Mouse (Mus musculus): ENCODE measurements around the gene Mid1. TPM values are rescaled to one million over a fixed set of nuclear protein-coding genes. Genes with fewer than 3 reads are reported as not detected.
"Not testable (repeated sequence)": the region's sequence is repeated elsewhere in the genome, so short reads cannot be mapped to it uniquely, and the experiment has no call there.

Gene Mid1
- polyA plus RNA-seq, 1 experiment from 2014 or later = 12.0 TPM

DNA sequence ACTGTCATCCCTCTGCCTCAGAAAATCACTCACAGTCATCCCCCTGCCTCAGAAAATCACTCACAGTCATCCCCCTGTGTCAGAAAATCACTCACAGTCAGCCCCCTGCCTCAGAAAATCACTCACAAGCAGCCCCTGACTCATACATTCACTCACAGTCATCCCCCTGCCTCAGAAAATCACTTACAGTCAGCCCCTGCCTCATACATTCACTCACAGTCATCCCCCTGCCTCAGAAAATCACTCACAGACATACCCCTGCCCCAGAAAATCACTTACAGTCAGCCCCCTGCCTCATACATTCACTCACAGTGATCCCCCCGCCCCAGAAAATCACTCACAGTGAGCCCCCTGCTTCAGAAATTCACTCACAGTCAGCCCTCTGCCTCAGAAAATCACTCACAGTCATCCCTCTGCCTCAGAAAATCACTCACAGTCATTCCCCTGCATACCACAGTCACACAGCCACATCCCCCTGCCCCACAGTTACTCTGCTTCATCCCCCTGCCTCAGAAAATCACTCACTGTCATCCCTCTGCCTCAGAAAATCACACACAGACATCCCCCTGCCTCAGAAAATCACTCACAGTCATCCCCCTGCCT lies 320.8 kb downstream of the Mid1 start:
- not testable (repeated sequence) for H3K4me3 ChIP-seq; H3K4me1 ChIP-seq; H3K36me3 ChIP-seq; DNase-seq (ENCODE audit: low spot score); H3K27me3 ChIP-seq (ENCODE audit: insufficient read depth, poor library complexity, severe bottlenecking); H3K27ac ChIP-seq
- H3K9me3 ChIP-seq = peaks cover 51% of the 10 kb centered on the region
- 37% methylated on average over 1 of the region's 1 CpGs for WGBS

DNA sequence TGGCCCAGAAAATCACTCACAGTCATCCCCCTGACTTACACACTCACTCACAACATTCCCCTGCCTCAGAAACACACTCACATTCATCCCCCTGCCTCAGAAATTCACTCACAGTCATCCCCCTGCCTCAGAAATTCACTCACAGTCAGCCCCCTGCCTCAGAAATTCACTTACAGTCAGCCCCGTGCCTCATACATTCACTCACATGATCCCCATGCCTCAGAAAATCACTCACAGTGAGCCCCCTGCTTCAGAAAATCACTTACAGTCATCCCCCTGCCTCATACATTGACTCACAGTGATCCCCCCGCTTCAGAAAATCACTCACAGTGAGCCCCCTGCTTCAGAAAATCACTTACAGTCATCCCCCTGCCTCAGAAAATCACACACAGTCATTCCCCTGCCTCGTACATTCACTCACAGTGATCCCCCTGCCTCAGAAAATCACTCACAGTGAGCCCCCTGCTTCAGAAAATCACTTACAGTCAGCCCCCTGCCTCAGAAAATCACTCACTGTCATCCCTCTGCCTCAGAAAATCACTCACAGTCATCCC lies 321.8 kb downstream of the Mid1 start:
- H3K27ac ChIP-seq; H3K4me3 ChIP-seq; H3K4me1 ChIP-seq; H3K27me3 ChIP-seq (ENCODE audit: insufficient read depth, poor library complexity, severe bottlenecking): not testable (repeated sequence)
- peaks cover 54% of the 10 kb centered on the region for H3K9me3 ChIP-seq
- H3K36me3 ChIP-seq = peaks cover 13% of the 10 kb centered on the region
- WGBS = 49% methylated on average over 3 of the region's 3 CpGs
- DNase-seq (ENCODE audit: low spot score) = peak; percentile 81

DNA sequence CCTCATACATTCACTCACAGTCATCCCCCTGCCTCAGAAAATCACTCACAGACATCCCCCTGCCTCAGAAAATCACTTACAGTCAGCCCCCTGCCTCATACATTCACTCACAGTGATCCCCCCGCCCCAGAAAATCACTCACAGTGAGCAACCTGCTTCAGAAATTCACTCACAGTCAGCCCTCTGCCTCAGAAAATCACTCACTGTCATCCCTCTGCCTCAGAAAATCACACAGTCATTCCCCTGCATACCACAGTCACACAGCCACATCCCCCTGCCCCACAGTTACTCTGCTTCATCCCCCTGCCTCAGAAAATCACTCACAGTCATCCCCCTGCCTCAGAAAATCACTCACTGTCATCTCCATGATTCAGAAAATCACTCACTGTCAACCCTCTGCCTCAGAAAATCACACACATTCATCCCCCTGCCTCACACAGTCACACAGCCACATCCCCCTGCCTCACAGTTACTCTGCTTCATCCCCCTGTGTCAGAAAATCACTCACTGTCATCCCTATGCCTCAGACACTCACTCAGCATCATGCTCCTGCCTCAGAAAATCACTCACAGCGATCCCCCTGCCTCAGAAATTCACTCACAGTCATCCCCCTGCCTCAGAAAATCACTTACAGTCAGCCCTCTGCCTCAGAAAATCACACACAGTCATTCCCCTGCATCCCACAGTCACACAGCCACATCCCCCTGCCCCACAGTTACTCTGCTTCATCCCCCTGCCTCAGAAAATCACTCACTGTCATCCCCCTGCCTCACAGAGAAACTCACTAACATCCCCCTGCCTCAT lies 322.6 kb downstream of the Mid1 start:
- not testable (repeated sequence) for H3K27me3 ChIP-seq (ENCODE audit: insufficient read depth, poor library complexity, severe bottlenecking); H3K4me3 ChIP-seq; H3K27ac ChIP-seq; H3K4me1 ChIP-seq
- Histone ChIP-seq H3K36me3 (peaks cover 13% of the 10 kb centered on the region), H3K9me3 (peaks cover 51% of the 10 kb centered on the region)
- DNase-seq (ENCODE audit: low spot score) = peak; percentile 85
- WGBS = 44% methylated on average over 2 of the region's 2 CpGs

DNA sequence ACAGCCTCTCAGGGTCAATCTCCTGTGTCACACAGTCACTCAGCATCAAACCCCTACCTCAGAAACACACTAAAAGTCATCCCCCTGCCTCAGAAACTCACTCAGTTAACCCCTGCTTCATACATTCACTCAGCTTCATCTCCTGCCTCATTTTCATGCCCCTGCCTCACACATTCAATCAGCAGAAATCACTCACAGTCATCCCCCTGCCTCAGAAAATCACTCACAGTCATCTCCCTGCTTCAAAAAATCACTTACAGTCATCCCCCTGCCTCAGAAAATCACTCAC lies 323.1 kb downstream of the Mid1 start:
- not testable (repeated sequence) for H3K27me3 ChIP-seq (ENCODE audit: insufficient read depth, poor library complexity, severe bottlenecking); H3K4me3 ChIP-seq; H3K27ac ChIP-seq; H3K4me1 ChIP-seq
- peak; percentile 74 for DNase-seq (ENCODE audit: low spot score)
- H3K9me3 ChIP-seq = peaks cover 51% of the 10 kb centered on the region
- peaks cover 13% of the 10 kb centered on the region for H3K36me3 ChIP-seq

DNA sequence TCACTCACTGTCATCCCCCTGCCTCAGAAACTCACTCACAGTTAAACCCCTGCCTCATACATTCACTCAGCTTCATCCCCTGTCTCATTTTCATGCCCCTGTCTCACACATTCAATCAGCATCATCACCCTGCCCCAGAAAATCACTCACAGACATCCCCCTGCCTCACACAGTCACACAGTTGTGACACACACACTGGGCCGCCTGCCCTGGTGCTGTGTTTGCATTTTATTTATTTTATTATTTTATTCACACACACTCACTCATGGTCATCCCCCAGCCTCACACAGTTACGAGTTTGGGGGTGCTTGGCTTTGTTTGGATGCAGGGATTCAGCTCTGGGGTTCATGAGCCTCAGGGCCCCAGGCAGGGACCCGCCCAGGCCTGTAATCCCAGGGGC lies 323.6 kb downstream of the Mid1 start:
- 50% methylated on average over 3 of the region's 3 CpGs for WGBS
- H3K36me3 ChIP-seq = peaks cover 13% of the 10 kb centered on the region
- H3K4me1 ChIP-seq; H3K4me3 ChIP-seq; H3K27me3 ChIP-seq (ENCODE audit: insufficient read depth, poor library complexity, severe bottlenecking); H3K27ac ChIP-seq: not testable (repeated sequence)
- peak; percentile 74 for DNase-seq (ENCODE audit: low spot score)
- peaks cover 51% of the 10 kb centered on the region for H3K9me3 ChIP-seq

DNA sequence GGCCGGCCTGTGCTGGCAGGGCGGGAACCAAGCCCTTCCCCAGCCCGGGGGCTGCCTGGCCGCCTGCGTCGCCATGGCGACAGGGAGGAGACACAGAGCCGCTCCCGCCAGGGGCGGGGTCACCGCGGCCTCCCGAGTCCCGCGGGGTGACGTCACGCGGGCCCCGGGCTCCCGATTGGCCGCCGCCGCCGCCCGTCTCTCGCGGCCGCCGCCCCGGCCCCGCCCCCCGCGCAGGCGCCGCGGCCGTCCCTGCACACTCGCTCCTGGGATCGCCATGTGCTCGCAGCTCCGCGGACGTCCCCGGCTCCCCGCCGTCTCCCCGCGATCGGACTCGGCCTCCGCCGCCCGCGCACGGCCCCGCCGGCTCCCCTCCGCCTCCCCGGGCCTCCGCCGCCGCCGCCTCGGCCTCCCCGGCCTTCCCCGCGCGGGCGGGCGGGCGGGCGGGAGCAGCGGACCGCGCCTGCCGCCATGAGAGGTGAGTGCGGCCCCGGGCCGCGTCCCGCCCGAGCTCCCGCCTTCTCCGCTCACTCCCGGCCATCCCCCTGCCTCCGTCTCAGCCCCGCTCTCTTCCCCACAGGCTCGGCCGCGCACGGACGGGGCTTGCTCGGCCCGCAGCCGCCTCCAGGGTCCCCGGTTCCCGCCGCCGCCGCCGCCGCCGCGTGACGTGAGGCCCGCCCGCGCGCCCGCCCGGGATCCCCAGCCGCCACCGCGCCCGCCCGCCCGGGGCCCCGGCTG lies 324.2 kb downstream of the Mid1 start, which contains the start of gene Gm21887:
Gene Gm21887, plus strand, starts transcription at position 644 of the 735 bp plus-strand sequence.
- peak; percentile 95 for DNase-seq (ENCODE audit: low spot score)
- peak within 1 kb of the TSS; percentile 88 for H3K27ac ChIP-seq
- not testable (repeated sequence) for H3K27me3 ChIP-seq (ENCODE audit: insufficient read depth, poor library complexity, severe bottlenecking); H3K4me1 ChIP-seq
- peak within 1 kb of the TSS; percentile 62 for H3K4me3 ChIP-seq
- 86% methylated on average over 118 of the region's 118 CpGs for WGBS
- H3K9me3 ChIP-seq = peaks cover 51% of the 10 kb centered on the region
- peaks cover 15% of the 10 kb centered on the region for H3K36me3 ChIP-seq

DNA sequence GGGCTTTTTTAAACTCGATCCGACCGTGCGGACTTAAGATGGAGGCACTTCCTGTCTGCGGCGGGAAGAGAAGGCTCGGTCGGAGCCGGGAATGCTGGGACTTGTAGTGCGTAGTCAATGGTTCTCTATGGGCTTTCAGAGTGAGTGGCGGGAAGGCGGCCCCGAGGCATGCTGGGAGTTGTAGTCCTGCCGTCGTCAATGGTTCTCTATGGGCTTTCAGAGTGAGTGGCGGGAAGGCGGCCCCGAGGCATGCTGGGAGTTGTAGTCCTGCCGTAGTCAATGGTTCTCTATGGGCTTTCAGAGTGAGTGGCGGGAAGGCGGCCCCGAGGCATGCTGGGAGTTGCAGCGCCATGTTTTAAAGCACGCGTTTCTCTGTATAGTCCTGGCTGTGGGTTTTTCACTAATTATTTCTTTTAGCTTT lies 324.8 kb downstream of the Mid1 start:
- 61% methylated on average over 25 of the region's 25 CpGs for WGBS
- Histone ChIP-seq H3K36me3 (peaks cover 15% of the 10 kb centered on the region), H3K9me3 (peaks cover 48% of the 10 kb centered on the region), H3K4me3 (peak overlapping the region; percentile 62), H3K27ac (peak overlapping the region; percentile 88)
- H3K4me1 ChIP-seq; H3K27me3 ChIP-seq (ENCODE audit: insufficient read depth, poor library complexity, severe bottlenecking): not testable (repeated sequence)
- DNase-seq (ENCODE audit: low spot score) = peak; percentile 99

DNA sequence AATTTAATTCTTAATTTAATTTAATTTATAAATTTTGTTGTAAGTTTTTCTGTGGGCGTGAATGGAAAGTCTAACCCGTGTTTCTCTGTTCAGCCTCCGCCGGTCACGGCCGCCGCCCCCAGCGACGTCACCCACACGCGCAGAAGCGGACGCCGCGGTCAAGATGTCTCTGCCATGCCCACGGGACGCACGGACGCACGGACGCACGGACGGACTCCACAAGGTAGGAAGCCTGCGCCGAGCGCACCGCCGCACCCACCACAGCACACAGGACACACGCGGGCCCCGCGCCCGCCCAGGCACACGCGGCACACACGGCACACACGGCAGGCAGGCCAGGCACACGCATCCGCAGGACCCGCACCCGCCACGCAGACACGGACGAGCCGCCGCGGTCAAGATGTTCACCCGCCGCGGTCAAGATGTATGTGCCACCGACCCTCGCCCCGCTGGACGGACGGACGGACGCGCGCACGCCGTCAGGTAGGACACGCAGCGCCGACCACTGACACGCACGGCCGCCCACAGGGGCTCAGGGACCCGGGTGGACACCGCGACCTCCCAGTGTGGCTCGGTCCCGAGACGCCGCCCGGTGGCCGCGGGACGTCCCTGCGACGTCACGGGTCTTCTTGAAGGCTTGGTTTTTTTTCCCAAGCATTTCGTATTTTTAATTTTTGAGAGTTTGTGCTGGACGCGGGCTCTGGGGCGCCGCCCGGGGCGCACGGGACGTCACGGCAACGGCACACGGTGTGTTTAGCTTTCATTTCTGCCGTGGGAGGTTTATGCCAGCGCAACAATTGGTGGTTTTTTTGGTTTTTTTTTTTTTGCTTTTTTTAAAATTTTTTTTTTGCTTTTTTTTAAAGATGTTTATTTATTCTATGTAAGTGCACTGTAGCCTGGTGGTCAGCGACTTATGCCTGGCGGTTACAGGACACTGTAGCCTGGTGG lies 325.9 kb downstream of the Mid1 start:
- H3K4me1 ChIP-seq; H3K27ac ChIP-seq; H3K27me3 ChIP-seq (ENCODE audit: insufficient read depth, poor library complexity, severe bottlenecking): not testable (repeated sequence)
- peak; percentile 88 for DNase-seq (ENCODE audit: low spot score)
- WGBS = 85% methylated on average over 97 of the region's 97 CpGs
- H3K4me3 ChIP-seq = peak overlapping the region; percentile 25
- peaks cover 15% of the 10 kb centered on the region for H3K36me3 ChIP-seq
- peaks cover 43% of the 10 kb centered on the region for H3K9me3 ChIP-seq

DNA sequence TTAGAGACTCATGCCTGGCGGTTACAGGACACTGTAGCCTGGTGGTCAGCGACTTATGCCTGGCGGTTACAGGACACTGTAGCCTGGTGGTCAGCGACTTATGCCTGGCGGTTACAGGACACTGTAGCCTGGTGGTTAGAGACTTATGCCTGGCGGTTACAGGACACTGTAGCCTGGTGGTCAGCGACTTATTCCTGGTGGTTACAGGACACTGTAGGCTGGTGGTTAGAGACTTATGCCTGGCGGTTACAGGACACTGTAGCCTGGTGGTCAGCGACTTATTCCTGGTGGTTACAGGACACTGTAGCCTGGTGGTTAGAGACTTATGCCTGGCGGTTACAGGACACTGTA lies 326.5 kb downstream of the Mid1 start:
- not testable (repeated sequence) for H3K4me3 ChIP-seq; H3K27ac ChIP-seq; H3K4me1 ChIP-seq; H3K27me3 ChIP-seq (ENCODE audit: insufficient read depth, poor library complexity, severe bottlenecking); DNase-seq (ENCODE audit: low spot score)
- Histone ChIP-seq H3K9me3 (peaks cover 47% of the 10 kb centered on the region), H3K36me3 (peaks cover 19% of the 10 kb centered on the region)
- 78% methylated on average over 7 of the region's 10 CpGs for WGBS

DNA sequence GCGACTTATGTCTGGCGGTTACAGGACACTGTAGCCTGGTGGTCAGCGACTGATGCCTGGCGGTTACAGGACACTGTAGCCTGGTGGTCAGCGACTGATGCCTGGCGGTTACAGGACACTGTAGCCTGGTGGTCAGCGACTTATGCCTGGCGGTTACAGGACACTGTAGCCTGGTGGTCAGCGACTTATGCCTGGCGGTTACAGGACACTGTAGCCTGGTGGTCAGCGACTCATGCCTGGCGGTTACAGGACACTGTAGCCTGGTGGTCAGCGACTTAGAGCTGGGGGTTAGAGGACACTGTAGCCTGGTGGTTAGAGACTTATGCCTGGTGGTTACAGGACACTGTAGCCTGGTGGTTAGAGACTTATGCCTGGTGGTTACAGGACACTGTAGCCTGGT lies 328.4 kb downstream of the Mid1 start:
- not testable (repeated sequence) for H3K27me3 ChIP-seq (ENCODE audit: insufficient read depth, poor library complexity, severe bottlenecking); DNase-seq (ENCODE audit: low spot score); H3K4me3 ChIP-seq; H3K27ac ChIP-seq; H3K4me1 ChIP-seq
- H3K9me3 ChIP-seq = peaks cover 39% of the 10 kb centered on the region
- H3K36me3 ChIP-seq = peaks cover 29% of the 10 kb centered on the region
- whole genome bisulfite sequencing = 92% methylated on average over 5 of the region's 13 CpGs

DNA sequence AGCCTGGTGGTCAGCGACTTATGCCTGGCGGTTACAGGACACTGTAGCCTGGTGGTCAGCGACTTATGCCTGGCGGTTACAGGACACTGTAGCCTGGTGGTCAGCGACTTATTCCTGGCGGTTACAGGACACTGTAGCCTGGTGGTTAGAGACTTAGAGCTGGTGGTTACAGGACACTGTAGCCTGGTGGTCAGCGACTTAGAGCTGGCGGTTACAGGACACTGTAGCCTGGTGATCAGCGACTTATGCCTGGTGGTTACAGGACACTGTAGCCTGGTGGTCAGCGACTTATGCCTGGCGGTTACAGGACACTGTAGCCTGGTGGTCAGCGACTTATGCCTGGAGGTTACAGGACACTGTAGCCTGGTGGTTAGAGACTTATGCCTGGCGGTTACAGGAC lies 329.0 kb downstream of the Mid1 start:
- 80% methylated on average over 6 of the region's 13 CpGs for WGBS
- H3K4me1 ChIP-seq; H3K4me3 ChIP-seq; DNase-seq (ENCODE audit: low spot score); H3K27me3 ChIP-seq (ENCODE audit: insufficient read depth, poor library complexity, severe bottlenecking); H3K27ac ChIP-seq: not testable (repeated sequence)
- H3K9me3 ChIP-seq = peaks cover 41% of the 10 kb centered on the region
- H3K36me3 ChIP-seq = peaks cover 35% of the 10 kb centered on the region

DNA sequence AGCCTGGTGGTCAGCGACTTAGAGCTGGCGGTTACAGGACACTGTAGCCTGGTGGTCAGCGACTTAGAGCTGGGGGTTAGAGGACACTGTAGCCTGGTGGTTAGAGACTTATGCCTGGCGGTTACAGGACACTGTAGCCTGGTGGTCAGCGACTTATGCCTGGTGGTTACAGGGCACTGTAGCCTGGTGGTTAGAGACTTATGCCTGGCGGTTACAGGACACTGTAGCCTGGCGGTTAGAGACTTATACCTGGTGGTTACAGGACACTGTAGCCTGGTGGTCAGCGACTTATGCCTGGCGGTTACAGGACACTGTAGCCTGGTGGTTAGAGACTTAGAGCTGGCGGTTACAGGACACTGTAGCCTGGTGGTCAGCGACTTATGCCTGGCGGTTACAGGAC lies 330.9 kb downstream of the Mid1 start:
- 87% methylated on average over 11 of the region's 12 CpGs for WGBS
- Histone ChIP-seq H3K9me3 (peaks cover 40% of the 10 kb centered on the region), H3K36me3 (peaks cover 43% of the 10 kb centered on the region)
- H3K27ac ChIP-seq; H3K27me3 ChIP-seq (ENCODE audit: insufficient read depth, poor library complexity, severe bottlenecking); H3K4me3 ChIP-seq; DNase-seq (ENCODE audit: low spot score); H3K4me1 ChIP-seq: not testable (repeated sequence)

Measured in heart, embryonic 10.5 days (tissue).